Mouse (Mus musculus) liver, adult 2 months (tissue): ENCODE data around the gene Olfr282. TPM values are rescaled to one million over a fixed set of nuclear protein-coding genes. Genes with fewer than 3 reads are reported as not detected.

Experiments used
- DNase-seq: peaks from one replicate; pipeline ENCODE4 v3.0.0-alpha.2; 2011; ENCODE audit warnings: low read depth, low spot score; ENCODE audit errors: extremely low read depth
- H3K27ac ChIP-seq: fragments of 200-500 bp; replicated peaks from 2 replicates; pipeline ENCODE4 v1.5.1; 2012; ENCODE audit warnings: low read depth, mild to moderate bottlenecking, control low read depth, inconsistent platforms, low read length; ENCODE audit not compliant: insufficient read depth
- H3K27me3 ChIP-seq: fragments of 200-500 bp; 2 replicates; pipeline ENCODE4 v1.6.1; 2012; ENCODE audit warnings: mild to moderate bottlenecking, moderate library complexity, low read length, inconsistent platforms; ENCODE audit not compliant: control insufficient read depth, insufficient read depth
- H3K36me3 ChIP-seq: fragments of 200-500 bp; 2 replicates; pipeline ENCODE4 v1.6.1; 2012; ENCODE audit warnings: low read length, inconsistent platforms; ENCODE audit not compliant: control insufficient read depth, insufficient read depth
- H3K4me1 ChIP-seq: fragments of 200-500 bp; 2 replicates; pipeline ENCODE4 v1.6.1; 2011; ENCODE audit warnings: low read length; ENCODE audit not compliant: control insufficient read depth, insufficient read depth
- H3K4me3 ChIP-seq: fragments of 200-500 bp; 2 replicates; pipeline ENCODE4 v1.5.1; 2011; ENCODE audit warnings: low read depth, mild to moderate bottlenecking, control low read depth, low read length, moderate library complexity; ENCODE audit not compliant: insufficient read depth
- H3K79me2 ChIP-seq: fragments of 200-500 bp; 2 replicates; pipeline ENCODE4 v1.6.1; 2012; ENCODE audit warnings: inconsistent platforms, mild to moderate bottlenecking, low read length, moderate library complexity; ENCODE audit not compliant: control insufficient read depth, insufficient read depth
- H3K9ac ChIP-seq: fragments of 200-500 bp; 2 replicates; pipeline ENCODE4 v1.6.1; 2012; ENCODE audit warnings: low read depth, mild to moderate bottlenecking, control low read depth, inconsistent platforms, low read length
- CTCF ChIP-seq: fragments of 200-500 bp; IDR thresholded peaks from 2 replicates; pipeline ENCODE4 v1.5.1; 2011; ENCODE audit warnings: low read depth, low read length, control low read depth
- POLR2A ChIP-seq: fragments of 200-500 bp; IDR thresholded peaks from 2 replicates; pipeline ENCODE4 v1.6.1; 2011; ENCODE audit warnings: low read length, control low read depth; ENCODE audit not compliant: insufficient read depth; ENCODE audit errors: extremely low read depth
- WGBS: fragments of 180-500 bp; shearing (Covaris S2); methylation state at CpG from one replicate; pipeline ENCODE4 v1.1.7; 2018; 5-methylcytosine and 5-hydroxymethylcytosine counted together
- polyA plus RNA-seq: library from polyadenylated mRNA; depleted of rRNA; stranded (reverse); fragments of >200 nt; gene quantifications from 2 replicates; pipeline ENCODE4 v1.2.3, GENCODE M21; 2012
- total RNA-seq: library from RNA; depleted of rRNA; stranded (reverse); fragments of >200 nt; gene quantifications from 2 replicates; pipeline ENCODE4 v1.2.3, GENCODE M21; 2014

The Olfr282 gene
- total and polyA plus RNA-seq, 2 experiments = not detected

- 51% methylated on average over 10 of the region's 10 CpGs for WGBS
- peak; percentile 46; the same call in 1 of the 2 replicates for TF ChIP-seq CTCF
- no peak for TF ChIP-seq POLR2A
- H3K4me3 ChIP-seq = no peak overlapping the region
- no peaks in the 10 kb centered on the region for H3K36me3 ChIP-seq
- H3K79me2 ChIP-seq = no peaks in the 10 kb centered on the region
- DNase-seq = no peak
- no peaks in the 10 kb centered on the region for H3K4me1 ChIP-seq
- H3K27ac ChIP-seq = no peak overlapping the region
- no peak overlapping the region for H3K9ac ChIP-seq
- no peaks in the 10 kb centered on the region; the same call in 1 of the 2 replicates for H3K27me3 ChIP-seq
These were observed 44.4 kb downstream of the Olfr282 start for GRCm38 (mm10) chr15:98475382-98475781.

GRCm38 (mm10) chr15:98476281-98476680 lies 45.3 kb downstream of the Olfr282 start:
- Histone ChIP-seq H3K9ac (no peak overlapping the region), H3K4me3 (no peak overlapping the region), H3K79me2 (no peaks in the 10 kb centered on the region), H3K27ac (no peak overlapping the region), H3K36me3 (no peaks in the 10 kb centered on the region), H3K4me1 (no peaks in the 10 kb centered on the region), H3K27me3 (no peaks in the 10 kb centered on the region)
- DNase-seq = no peak
- TF ChIP-seq CTCF (no peak), POLR2A (no peak)
- WGBS = 75% methylated on average over 5 of the region's 5 CpGs

DNA sequence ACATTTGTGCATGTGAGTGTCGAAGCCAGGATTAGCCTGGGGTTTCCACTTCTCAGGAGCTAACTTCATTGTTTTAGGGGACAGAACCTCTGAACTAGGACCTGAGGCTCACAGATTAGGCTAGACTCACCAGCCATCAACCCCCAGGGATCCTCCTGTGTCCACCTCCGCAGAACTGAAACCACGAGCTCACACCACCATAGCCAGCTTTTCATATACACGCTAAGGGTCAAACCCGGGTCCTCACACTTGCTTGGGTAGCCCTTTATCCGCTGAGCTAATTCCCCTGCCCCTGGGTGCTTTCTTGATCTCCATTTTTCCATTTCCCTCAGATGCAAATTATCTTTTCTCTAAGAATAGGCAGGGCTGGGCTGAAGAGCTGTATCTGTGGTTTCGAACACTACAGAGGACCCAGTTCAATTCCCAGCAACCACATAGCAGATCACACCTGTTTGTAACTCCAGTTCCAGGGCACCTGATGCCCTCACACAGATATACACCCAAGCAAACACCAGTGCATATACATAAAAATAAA lies 48.6 kb downstream of the Olfr282 start:
- no peak overlapping the region for H3K9ac ChIP-seq
- H3K4me3 ChIP-seq = no peak overlapping the region
- no peaks in the 10 kb centered on the region; the same call in 1 of the 2 replicates for H3K27me3 ChIP-seq
- no peaks in the 10 kb centered on the region for H3K79me2 ChIP-seq
- WGBS = 79% methylated on average over 7 of the region's 7 CpGs
- no peak for DNase-seq
- no peaks in the 10 kb centered on the region for H3K36me3 ChIP-seq
- no peaks in the 10 kb centered on the region for H3K4me1 ChIP-seq
- no peak overlapping the region for H3K27ac ChIP-seq
- no peak for TF ChIP-seq CTCF
- no peak for TF ChIP-seq POLR2A

DNA sequence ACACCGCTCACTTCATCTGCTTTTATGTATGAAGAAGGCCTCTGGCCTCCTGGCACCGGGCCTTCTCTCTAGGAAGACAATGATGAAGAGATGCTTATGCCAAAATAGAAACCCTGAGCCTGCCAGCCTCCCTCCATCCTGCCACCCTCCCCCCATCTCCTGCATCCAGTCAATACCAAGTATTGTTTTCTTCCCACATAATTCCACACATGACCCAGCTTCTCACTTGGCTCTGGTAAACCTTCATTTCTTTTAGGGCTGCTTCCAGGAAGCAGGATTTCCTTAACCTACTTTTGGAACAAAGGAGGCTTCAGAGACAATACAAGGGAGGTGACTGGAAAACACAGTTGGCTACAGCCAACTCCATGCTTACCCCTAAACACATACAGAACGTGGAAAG lies 51.7 kb downstream of the Olfr282 start, which contains the start of gene Lalba:
Lalba (minus strand) TSS at position 21 of the 400 bp plus-strand sequence.
- WGBS = 48% methylated on average over 3 of the region's 3 CpGs
- H3K27me3 ChIP-seq = no peaks in the 10 kb centered on the region; the same call in 1 of the 2 replicates
- H3K4me1 ChIP-seq = no peaks in the 10 kb centered on the region
- H3K79me2 ChIP-seq = no peaks in the 10 kb centered on the region
- H3K9ac ChIP-seq = no peak within 1 kb of the TSS
- no peak within 1 kb of the TSS for H3K27ac ChIP-seq
- DNase-seq = no peak
- H3K36me3 ChIP-seq = no peaks in the 10 kb centered on the region
- no peak for TF ChIP-seq POLR2A
- no peak for TF ChIP-seq CTCF
- H3K4me3 ChIP-seq = no peak within 1 kb of the TSS

DNA sequence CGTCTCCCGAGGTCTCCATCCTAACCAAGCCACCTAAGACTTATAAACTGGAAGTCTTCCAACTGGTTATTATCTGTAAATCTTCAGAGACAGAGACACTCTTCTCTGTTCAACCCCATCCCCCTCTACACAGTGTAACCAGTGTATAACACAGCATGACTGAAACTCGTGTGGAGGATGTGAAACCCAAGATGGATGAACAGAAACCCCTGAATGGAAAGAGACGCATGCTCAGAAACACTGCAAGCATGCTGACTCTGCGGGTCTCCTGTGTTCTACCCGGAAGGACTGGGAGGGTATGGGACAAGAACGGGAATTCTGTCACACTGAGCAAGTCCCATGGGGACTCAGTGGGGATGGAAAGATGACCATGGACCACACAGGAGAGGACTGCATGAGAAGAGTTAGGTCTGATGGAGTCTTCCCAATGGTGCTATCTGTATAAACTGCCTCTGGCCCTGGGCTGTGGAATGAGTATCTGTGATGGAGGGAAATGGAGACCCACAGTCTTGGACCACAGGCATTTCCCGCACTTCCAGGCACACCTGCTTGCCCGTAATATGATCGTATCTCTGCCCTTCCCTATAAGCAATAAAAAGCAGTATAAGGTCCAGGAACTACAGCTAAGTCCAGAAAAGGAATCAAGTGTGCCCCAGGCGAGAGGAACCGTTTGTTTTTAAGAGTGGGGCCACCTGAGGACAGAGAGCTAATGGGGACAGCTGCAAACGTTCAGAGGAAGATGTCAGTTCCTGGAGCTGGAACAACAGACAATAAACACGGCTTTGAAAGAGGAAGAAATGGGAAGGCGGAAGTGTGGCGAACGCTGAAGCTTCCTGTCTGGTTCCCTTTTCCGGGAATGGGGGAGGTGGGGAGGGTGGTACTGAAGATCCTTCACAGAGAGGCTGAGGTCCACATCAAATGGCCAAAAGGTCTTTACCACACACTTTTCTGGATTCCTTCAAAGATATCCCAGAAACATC lies 53.2 kb downstream of the Olfr282 start:
- no peaks in the 10 kb centered on the region; the same call in 1 of the 2 replicates for H3K27me3 ChIP-seq
- H3K4me1 ChIP-seq = no peaks in the 10 kb centered on the region
- no peak overlapping the region for H3K9ac ChIP-seq
- TF ChIP-seq POLR2A (no peak), CTCF (no peak)
- no peak overlapping the region for H3K4me3 ChIP-seq
- H3K36me3 ChIP-seq = no peaks in the 10 kb centered on the region
- DNase-seq = peak; percentile 44
- H3K27ac ChIP-seq = peak overlapping the region; percentile 52
- H3K79me2 ChIP-seq = no peaks in the 10 kb centered on the region
- WGBS = 72% methylated on average over 18 of the region's 18 CpGs
